In the genomic region with DNA sequence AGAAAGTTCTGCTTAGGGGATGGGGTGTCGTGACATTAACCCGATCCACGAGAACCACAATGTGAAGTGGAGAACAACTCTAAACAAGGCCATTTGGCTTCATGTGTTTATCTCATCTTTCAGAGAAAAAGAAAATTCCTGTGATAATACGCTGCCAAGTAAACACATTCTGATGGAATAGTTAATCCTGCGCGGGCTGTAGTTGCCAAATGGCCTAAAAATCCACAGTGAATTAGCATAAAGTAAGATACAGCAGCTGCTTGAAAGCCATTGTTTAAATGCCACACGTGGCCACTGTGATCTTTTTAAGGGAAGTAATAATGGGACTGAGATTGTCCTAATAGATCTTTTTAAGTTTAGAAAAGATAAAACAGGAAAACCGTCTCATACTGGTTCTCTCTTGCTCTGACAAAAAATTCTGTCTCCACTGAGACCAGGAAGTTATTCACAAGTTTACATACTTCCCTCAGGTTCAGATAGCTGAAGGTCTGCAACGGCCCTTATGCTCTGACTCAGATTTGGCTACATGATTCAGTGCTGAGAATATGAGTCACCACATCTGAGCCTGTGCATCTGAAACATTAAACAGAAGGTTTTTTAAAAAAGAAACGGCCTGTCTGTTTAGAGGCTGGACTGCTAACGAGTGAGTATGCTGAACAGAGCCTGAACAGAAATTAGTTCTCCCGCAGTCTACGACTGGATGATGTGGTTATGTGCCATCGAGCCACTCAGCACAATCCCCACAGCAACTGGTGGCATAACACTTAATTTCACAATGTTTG, we compare ENCODE assay signal across 13 mouse cellular contexts. TPM values are rescaled to one million over a fixed set of nuclear protein-coding genes. Genes with fewer than 3 reads are reported as not detected.
DNase-seq lines count a peak whose midpoint lies in the region; ATAC-seq and TF ChIP-seq lines count a peak whose summit lies in the region.
"Had no signal": no experiment of that assay in that cellular context is flagged by ENCODE, and none has a peak within 500 bp of the region (broad histone marks: within the 10 kb centered on the region; RNA-seq: fewer than 3 reads in every experiment).

No protein-coding gene starts in this region.

- DNase-seq in gastrocnemius, adult 2 months, result no peak
- no peak for DNase-seq in gastrocnemius, postnatal 10 days
- DNase-seq in lung, embryonic 14.5 days, result peak; percentile 84
- DNase-seq in lung, postnatal 14 days, result no peak
- DNase-seq in adrenal gland, postnatal 36 days, result peak; percentile 21 to 22
- no peak for DNase-seq in cerebellum, adult 9-11 months
- DNase-seq in layer of hippocampus, postnatal 10 days (ENCODE audit: low spot score in 2 of 2), result no peak
- DNase-seq: cerebellum, adult 11 months; gastrocnemius, postnatal 14 days; kidney, adult 8-10 months; spleen, adult 18-20 months had no signal

- H3K9ac ChIP-seq in lung, embryonic 14.5 days, result no peak overlapping the region
- no peak overlapping the region for H3K9ac ChIP-seq in stomach, embryonic 15.5 days

- no peaks in the 10 kb centered on the region for H3K9me3 ChIP-seq in lung, embryonic 14.5 days (ENCODE audit: low read depth, low read length)
- H3K9me3 ChIP-seq in stomach, embryonic 15.5 days, result no peaks in the 10 kb centered on the region

- WGBS in lung, embryonic 14.5 days, result 43% methylated on average over 14 of the region's 14 CpGs
- WGBS in stomach, embryonic 15.5 days, result 34% methylated on average over 14 of the region's 14 CpGs

- no peak overlapping the region for H3K4me2 ChIP-seq in lung, embryonic 14.5 days
- no peak overlapping the region for H3K4me2 ChIP-seq in stomach, embryonic 15.5 days

- no peaks in the 10 kb centered on the region for H3K27me3 ChIP-seq in lung, embryonic 14.5 days (ENCODE audit: insufficient read depth, low read length)
- no peaks in the 10 kb centered on the region for H3K27me3 ChIP-seq in stomach, embryonic 15.5 days (replicated peaks)

- ATAC-seq in lung, embryonic 14.5 days (ENCODE audit: insufficient read depth), result peak; percentile 91
- ATAC-seq in stomach, embryonic 15.5 days (ENCODE audit: insufficient read depth, low FRiP score, low read depth), result peak; percentile 70

- H3K4me1 ChIP-seq in lung, embryonic 14.5 days (ENCODE audit: insufficient read depth), result no peaks in the 10 kb centered on the region
- H3K4me1 ChIP-seq in stomach, embryonic 15.5 days, result no peaks in the 10 kb centered on the region; the same call in 1 of the 2 replicates

- H3K4me3 ChIP-seq in gastrocnemius, adult 2 months, result no peak overlapping the region
- no peak overlapping the region for H3K4me3 ChIP-seq in lung, embryonic 14.5 days (ENCODE audit: low read depth, low read length)
- no peak overlapping the region for H3K4me3 ChIP-seq in stomach, embryonic 15.5 days (replicated peaks)

- intact Hi-C loops in gastrocnemius, adult 2 months (cut with DNase I), result no loop called here

- H3K36me3 ChIP-seq in lung, embryonic 14.5 days (ENCODE audit: insufficient read depth), result no peaks in the 10 kb centered on the region
- no peaks in the 10 kb centered on the region for H3K36me3 ChIP-seq in stomach, embryonic 15.5 days

- H3K27ac ChIP-seq in gastrocnemius, adult 2 months, result peak overlapping the region; percentile 61
- peak overlapping the region; percentile 71 for H3K27ac ChIP-seq in lung, embryonic 14.5 days (ENCODE audit: low read depth)
- peak overlapping the region; percentile 76 for H3K27ac ChIP-seq in stomach, embryonic 15.5 days

- no peak for TF ChIP-seq CTCF in gastrocnemius, adult 2 months (IDR thresholded peaks at IDR 0.05)
- no peak for TF ChIP-seq CTCF in lung, embryonic 14.5 days (IDR thresholded peaks at IDR 0.05; ENCODE audit: low read depth)

RNA-seq across cellular contexts. Expression of gene Arsj, which starts 21.4 kb away (rescaled TPM):
- total RNA-seq in gastrocnemius, adult 2 months (2021), result under 1 TPM; 0.33 to 0.42 TPM
- 1 to 10 TPM; 1.8 to 2.8 TPM for total RNA-seq in gastrocnemius, postnatal 10 days (2021)
- polyA plus RNA-seq in lung, embryonic 14.5 days (2014; fragmentation: Nextera tagmentation; extraction: Ambion mirVana), result 0.69 and 0.70 TPM in 2 replicates
- total RNA-seq in adrenal gland, postnatal 36 days (2021), result under 1 TPM; 0.10 to 0.33 TPM
- 1.6 and 2.2 TPM in 2 replicates for polyA plus RNA-seq in stomach, embryonic 15.5 days (2015; fragmentation: Nextera tagmentation; extraction: Ambion mirVana)
- 1 to 10 TPM in 1 of 2 experiments, under 1 TPM in 1; 0.98 to 1.1 TPM for total RNA-seq in layer of hippocampus, postnatal 10 days (2021)
- polyA plus RNA-seq: liver, embryonic 16.5 days had no signal

Comparison
In these comparisons a context has a peak if more than half of its experiments do, and no peak if none do; other contexts are left out.
1. DNase-seq: peak in lung, embryonic 14.5 days (single experiment) and adrenal gland, postnatal 36 days (2 of 2); none in gastrocnemius, adult 2 months (single experiment), gastrocnemius, postnatal 10 days (single experiment), lung, postnatal 14 days (single experiment), cerebellum, adult 9-11 months (single experiment) and layer of hippocampus, postnatal 10 days (0 of 2).
2. Peak in every context shown above with its lines, with median percentiles within 50 percentile points of each other: H3K27ac ChIP-seq.